Mouse (Mus musculus) megakaryocyte, embryonic 14.5 days (primary cell): ENCODE measurements around the gene Smtnl2.

Experiments used
- FLI1 ChIP-seq: IDR thresholded peaks from 2 replicates; pipeline ENCODE4 v1.6.1; 2012; ENCODE audit warnings: low read length, inconsistent platforms, mixed read lengths
- GATA1 ChIP-seq: IDR thresholded peaks from 3 replicates; pipeline ENCODE4 v1.6.1; 2012; ENCODE audit warnings: mixed read lengths, low read length, inconsistent platforms, borderline replicate concordance

- no peak for TF ChIP-seq GATA1
- TF ChIP-seq FLI1, result no peak
Measured at GRCm38 (mm10) chr11:72354971-72355728, 56.4 kb downstream of the Smtnl2 start.
